Mouse (Mus musculus) left cerebral cortex, postnatal 14 days (tissue): Measurements from ENCODE around the gene Agbl4. TPM values are rescaled to one million over a fixed set of nuclear protein-coding genes. Genes with fewer than 3 reads are reported as not detected.

Experiments
- DNase-seq, 2 experiments: peaks; one replicate each; pipeline ENCODE4 v3.0.0; 2021 to 2022; ENCODE audit warnings: low spot score in 2 of 2, mixed read lengths in 1 of 2
- intact Hi-C: fragments of 180-260 bp; cut with DNase I; formaldehyde crosslinking; loops from one replicate; pipeline ENCODE4 v1.15.1; 2025
- total RNA-seq, 2 experiments: library from RNA; stranded (reverse); gene quantifications; 2 replicates each; pipeline ENCODE4 v1.2.3; 2021

Gene Agbl4
- total RNA-seq, 2 experiments from 2014 or later: 15.3 to 17.9 TPM

DNA sequence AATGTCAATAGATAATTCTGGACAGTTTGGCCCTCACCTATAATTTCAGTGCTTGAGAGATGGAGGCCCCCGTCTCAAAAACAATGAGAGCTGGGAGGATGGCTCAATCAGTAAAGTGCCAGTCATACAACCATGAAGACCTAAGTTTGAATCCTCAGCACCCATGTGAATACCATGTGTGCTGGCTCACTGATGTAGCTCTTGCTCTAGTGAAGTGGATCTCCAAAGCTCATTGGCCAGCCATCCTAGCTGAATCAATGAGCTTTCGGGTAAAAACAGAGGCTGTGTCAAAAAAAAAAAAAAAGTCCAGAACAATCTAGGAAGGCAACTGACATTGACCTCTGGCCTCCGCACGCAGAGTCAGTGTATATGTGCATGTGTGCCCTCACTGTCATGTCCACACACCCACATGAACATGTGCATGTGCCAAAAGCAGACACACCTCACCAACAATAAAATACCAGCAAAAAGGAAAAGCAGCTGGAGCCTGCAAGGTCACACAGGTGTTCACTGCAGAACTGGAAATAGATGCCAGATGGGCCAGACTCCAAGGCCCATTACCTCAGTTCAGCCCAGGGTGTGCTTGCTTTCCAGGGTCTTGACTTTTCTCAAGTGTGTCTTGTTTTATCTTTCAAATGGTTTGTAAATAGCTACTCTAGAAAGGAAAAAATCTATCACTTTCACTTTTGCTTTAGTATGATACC, 1192.2 kb downstream of the Agbl4 start:
- no peak for DNase-seq
- intact Hi-C loops: no loop called here

DNA sequence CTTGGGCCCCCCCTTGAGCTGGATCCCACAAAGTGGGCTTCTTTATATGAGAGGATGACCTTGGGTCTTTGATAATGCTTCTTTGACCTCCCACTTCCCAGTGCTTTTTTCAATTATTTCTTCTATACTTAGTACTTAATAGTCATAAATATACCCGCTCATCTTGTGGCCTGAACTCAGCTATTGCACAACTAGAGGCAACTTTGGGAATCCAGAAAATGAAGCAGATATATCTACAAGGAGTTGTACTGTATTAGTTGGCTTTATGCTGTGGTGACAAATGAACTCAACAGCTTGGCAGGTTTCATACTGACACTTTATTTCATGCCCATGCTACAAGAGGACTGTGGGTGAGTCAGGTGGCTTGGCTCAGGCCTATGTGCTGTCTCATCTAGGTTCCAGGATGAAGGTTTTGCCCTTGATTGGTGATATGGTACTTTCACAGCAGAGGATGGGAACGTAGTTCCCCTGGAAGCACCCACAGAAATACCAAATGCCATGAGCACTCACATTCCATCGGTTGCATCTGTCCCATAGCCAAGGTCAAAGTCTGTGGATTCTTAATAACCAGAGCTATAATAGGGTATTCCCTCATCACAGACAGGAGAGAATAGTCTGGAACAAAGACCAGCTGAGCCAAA, 1197.3 kb downstream of the Agbl4 start:
- intact Hi-C loops: no loop called here
- DNase-seq: no peak

DNA sequence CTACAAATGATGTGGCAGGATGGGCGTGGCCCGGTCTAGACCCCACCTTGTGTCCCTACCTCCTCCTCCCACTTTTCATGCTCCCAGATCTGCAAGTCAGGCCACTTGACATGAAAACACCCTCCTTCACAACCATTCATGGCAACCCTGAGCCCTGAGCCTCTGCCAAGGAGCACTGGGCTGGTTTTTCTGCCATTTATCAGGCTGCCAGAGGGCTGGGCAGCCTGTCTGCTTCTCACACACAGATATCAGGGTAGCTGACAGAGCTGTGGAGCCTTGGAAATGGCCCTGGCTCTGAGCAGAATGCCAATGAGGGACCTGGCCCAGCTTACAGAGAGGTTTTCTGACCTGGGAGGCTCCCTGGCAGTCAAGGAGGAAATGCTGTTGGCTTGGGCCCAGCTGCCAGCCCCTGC, 1199.8 kb downstream of the Agbl4 start:
- DNase-seq: peak; percentile 33 to 50
- intact Hi-C loops: no loop called here

DNA sequence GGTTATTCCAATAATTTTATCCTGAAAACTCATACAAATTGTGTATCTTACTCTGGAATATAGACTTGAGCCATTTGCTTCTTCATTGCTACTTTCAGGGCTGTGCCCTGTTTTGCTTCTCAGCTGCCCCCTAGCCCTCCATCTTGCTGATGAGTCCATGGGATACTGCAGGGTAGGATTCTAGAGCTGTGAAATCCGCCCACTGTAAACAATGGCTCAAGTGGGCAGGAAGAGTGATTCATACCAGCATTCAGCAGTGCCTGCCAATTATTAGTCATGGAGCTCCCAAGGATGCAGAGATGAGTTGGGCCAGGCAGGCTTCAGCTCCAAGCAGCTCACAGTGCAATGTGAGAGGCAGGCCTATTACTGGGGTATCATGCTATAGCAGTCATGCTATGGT, 1200.5 kb downstream of the Agbl4 start:
- peak in 1 of 2 experiments; percentile 26 for DNase-seq
- intact Hi-C loops: no loop called here

DNA sequence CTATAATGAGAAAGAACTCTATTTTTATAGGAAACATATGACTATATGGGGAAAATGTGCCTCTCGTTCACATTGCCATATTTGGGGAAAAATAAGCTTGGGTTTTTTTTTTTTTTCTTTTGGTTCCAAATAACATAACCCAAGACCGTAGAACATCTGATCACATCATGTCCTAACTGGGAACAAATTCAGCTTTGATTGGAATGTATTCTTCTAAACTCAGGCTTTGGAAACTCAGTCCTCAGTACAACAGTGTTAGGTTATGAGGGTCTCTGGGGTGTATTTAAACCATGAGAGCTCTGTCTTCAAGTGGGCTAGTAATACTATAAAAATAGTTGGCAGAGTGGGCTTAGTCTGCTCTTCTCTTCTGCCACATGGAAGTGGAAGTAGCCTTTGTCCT, 1205.7 kb downstream of the Agbl4 start:
- no peak for DNase-seq
- intact Hi-C loops: no loop called here

DNA sequence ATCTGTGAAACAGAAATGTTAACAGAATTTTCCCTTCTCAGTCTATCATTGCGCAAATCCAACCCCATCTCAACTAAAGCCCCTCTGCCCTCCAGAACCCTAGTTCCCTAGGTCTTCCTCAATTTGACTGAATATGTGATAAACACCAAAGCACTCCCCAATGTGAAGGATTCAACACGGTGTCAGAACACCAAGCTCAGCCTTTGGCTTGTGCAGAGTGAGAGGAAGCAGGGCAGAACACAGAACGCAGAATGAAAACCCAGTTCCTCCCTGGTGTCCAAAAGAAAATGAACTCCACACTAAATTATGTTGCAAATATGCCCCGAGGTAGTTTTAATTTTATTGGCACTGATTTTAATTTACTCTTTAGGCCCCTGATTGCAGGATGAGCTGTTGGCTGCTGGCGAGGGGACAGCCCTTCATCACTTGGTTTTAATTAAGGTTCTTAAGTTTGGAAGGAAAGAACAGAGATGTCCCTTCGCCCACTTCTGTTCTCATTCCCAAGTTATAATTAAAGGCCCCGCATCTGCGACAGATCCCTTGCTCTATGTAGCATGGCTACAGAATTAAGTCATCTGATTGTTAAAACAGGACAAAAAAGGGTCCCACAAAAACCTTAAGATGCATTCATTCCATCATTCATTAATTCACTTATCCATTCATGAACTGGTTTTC, 1210.5 kb downstream of the Agbl4 start:
- DNase-seq: peak in 1 of 2 experiments; percentile 33
- intact Hi-C loops: no loop called here

DNA sequence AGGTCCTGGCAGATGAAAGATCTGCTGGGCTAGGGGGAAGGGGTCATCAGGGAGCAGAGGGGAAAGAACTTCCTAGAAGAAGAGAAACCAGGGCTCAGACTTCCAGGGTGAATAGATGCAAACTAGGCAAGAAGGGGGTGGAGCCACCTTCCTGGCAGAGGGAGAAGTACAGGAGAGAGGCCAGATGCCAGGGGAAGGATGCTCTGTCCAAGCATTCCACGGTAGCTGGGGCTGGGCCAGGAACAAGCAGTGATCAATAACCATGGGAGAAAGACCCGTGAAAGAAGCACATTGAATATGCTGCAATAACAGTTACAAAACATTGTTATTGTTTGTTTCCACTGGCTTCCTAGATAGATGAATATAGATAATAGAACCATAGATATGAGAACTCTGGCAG, 1224.4 kb downstream of the Agbl4 start:
- intact Hi-C loops: loop anchor here (10.0 kb wide), 1 partner anchor 1587 kb away; no protein-coding TSS in a partner anchor
- no peak for DNase-seq

DNA sequence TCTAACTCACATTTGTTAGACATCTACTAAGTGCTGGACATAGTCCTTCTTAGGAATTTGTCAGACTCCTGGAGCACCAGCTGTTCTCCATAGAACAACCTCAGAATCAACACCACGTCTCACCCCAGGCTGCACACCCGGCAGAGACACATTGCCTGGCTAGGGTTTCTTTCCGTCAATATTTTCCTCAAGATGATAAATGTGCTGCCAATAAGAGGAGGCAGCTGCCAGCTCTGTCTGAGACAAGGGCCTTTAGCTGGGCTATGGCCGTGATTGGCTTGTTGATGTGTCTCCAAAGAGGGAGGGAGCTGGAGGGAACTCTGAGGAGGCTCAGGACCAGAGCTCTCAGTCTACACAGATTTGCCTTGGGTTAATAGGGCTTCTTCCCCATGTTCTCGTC, 1227.5 kb downstream of the Agbl4 start:
- intact Hi-C loops: loop anchor here (5.0 to 10.0 kb wide), 2 partner anchors 298 to 1590 kb away; no protein-coding TSS in a partner anchor
- no peak for DNase-seq

DNA sequence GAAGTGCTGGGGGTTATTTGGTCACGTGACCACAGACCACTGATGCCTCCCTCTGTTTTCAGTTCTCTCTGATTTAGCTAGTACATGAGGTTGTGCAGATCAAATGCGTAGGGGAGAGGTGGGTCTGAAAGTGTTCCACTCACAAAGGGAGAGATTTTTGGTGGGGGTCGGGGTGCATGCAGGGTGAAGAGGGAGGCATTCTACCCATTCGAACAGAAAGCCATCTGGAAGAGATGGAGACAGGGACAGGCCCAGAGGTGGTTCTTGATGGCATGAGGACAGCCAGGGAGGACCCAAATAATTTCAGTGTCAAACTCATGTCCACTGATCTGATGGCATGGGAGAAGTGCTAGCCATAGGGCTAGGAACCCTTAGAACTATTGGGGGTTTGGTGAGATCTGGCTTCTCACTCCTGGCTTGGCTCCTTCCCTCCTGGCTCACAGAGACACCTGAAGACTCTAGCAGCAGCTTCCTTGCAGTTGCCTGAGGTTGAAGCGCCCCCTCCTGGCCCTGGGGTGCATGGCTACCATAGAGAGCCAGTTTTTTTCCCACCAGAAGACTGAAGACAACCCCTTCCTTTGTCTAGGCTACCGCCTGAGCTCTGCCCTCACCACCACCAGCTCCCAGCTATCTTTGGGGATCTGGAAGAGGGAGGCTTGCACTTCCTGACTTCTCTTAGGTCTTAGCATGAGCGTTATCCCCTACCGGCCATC, 1228.8 kb downstream of the Agbl4 start:
- peak; percentile 89 to 90 for DNase-seq
- intact Hi-C loops: loop anchor here (2.0 to 10.0 kb wide), 3 partner anchors 129 to 1591 kb away; no protein-coding TSS in a partner anchor

DNA sequence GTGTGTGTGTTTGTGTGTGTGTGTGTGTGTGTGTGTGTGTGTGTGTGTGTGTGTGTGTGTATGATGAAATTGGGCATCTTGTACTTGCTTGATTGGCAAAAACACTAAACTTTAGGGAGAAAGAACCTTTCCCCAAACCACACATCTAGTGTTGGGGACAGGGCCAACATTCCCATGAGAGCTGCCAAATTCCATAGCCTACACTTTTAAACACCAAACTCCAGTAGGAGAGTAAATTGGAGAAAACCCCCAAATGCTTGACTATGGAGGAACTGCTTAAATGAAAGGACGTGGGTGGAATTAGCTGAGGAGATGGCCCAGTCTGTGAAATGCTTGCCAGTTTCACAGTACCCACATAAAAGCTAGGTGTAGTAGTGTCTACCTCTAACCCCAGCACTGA, 1235.2 kb downstream of the Agbl4 start:
- DNase-seq: no peak
- intact Hi-C loops: no loop called here

DNA sequence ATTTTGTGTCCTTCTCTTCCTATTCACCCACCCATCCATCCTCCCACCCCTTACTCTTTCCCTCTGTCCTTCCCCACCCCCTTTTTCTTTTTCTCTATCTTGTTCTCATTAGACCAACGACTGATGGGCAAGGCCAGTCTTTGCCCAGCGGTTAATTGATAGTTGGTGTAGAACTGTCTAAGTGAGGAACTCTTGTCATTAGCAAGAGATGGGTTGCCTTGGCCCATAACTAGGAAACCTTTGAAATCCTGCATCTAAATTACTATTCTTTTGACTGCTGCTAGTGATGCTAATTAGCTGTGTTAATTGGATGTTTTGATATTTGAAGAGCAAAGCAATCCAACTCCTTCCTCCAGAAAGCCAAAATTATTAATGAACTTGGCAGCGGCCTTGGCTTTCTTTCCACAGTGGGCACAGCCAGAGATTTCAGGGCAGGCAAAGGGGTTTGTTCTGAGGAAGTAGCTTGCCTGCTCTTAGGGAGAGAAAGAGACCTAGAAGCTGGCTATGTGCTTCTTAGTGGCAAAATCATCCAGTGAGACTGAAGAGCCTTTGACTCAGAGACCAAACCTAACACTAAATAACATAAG, 1238.2 kb downstream of the Agbl4 start:
- intact Hi-C loops: no loop called here
- DNase-seq: peak; percentile 16 to 20

DNA sequence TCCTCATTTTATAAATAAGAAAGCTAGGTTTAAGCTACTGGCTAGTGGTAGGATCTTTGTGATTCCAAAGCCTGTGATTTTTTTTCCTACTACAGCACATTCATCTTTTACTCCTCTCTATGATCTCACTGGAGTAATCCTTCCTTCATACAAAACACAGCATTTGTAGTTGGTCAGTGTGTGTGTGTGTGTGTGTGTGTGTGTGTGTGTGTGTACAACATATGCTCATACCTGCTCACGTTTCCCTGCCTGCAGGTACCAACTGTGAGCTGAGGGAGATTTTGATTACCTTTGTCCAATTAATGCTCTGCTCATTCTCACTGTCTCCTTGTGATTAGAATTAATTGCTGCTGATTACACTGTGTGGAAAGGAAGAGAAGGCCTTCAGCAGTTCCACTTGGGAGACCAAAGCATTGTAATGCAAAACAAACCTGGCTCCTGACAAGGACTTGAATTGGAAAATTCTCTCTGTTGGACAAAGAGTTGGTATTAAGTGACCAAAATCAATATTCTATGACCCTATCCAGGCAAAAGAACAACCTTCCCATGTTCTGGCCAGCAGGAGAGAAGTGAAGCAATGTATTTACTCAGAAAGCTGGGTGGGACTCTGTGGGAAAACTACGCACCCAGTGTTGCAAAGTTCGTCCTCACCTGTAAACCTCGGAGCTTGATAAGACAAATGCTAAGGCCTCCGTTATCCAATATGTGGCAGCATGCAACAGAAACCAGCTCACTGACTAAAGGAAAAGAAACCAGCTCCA, 1241.7 kb downstream of the Agbl4 start:
- intact Hi-C loops: no loop called here
- no peak for DNase-seq

DNA sequence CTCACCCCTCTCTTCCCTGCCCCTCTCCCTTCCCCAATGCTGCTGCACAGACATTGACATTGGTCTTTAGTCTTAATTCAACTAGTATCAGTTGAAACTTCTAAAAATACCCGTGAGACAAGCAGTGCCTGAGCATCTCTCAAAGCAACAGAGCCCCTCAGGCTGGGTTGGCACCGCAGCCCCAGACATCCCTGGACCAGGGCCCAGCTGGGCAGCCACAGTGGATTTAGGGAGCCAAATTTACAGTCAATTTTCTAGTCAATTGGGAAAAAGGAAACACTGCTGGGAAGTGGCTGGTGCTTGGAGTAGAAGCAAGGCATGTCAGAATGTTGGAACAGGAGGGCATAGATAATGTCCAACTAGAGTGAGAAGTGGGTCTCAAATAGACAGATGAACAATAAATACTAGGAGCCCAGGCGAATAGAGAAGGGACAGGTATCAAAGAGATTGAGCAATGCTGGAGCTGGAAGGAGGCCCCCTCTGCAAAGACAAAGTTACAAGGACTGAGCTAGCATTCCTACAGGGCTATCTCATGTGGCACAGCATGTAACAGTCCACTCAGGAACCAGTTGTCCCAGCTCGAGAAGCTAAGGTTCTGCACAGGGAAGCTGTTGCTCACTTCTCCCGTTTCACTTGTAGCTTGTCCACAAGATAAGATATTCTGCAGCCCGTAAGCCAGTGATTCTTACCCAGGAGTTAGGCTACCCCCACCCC, 1247.8 kb downstream of the Agbl4 start:
- intact Hi-C loops: no loop called here

DNA sequence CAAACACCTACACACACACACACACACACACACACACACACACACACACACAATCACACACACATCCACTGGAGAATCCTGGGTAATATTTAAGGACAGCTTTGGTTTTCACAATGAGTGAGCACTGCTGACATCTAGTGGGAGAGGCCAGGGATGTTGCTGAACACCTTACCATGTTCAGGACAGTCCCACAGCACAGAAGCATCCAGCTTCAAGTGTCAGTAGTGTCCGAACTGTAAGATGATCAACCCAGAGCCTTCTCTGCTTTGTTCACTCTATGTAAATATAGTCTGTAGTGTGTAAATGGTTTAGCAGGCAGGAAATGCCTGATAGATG, 1248.3 kb downstream of the Agbl4 start:
- peak; percentile 39 to 49 for DNase-seq

More for the DNA sequence above, 1247.8 kb downstream of the Agbl4 start:
- peak in 1 of 2 experiments; percentile 21 for DNase-seq

DNA sequence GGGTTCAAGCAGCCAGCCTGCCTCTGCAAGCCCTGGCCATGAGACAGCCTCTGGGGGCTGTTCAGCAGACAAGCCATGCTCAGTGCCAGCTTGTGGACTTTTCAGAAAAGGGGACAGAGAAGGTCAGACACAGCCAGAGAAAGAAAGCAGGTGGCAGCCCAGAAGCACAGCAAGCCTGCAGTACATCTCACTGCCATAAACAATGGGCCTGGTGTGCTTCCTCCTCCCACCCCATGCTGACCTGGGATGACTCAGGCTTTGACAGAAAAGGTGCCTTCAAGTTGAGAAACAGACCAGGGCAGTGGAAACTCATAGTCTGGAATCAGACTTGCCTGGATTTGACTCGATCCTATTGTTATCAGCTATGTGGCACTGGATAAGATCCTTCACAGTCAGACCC, 1256.0 kb downstream of the Agbl4 start:
- intact Hi-C loops: no loop called here
- no peak for DNase-seq

More for the DNA sequence above, 1248.3 kb downstream of the Agbl4 start:
- intact Hi-C loops: no loop called here

DNA sequence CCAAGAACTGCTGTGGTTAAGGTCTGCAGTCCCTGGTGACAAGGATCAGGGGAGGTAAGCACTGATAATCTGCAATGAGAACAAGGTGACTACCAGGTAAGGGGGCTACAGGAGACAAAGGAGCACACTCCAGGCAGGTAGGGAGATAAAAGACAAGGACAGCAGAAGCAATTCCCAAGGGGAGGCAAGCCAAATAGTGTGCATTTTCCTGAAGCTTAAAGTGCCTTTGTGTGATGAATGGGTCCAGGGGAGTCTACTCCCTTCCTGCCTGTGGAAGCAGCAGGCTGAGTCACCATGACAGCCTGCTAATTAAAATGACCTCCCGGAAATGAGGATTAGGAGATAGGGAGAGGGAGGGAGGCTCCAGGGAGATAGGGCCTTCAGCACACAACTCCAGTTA, 1266.3 kb downstream of the Agbl4 start:
- intact Hi-C loops: no loop called here
- DNase-seq: no peak

DNA sequence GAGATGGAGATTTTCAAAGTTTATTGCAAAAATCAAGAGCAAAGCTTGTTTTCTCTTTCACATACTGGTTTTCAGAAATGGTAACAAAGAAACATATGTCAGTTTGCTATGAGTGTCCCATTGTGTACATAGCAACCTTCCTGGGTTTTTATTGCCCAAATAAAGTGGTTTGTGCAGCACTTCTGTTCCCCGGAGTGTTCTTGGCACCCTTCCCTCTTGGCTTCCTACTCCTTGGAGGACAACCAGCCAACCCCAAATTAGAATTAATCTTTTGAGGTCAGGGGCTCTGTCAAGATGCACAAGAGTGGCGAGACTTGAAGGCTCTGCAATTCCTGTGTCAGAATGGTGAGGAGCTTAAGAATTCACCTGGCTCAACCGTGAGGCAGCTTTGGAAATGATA, 1266.7 kb downstream of the Agbl4 start:
- intact Hi-C loops: no loop called here
- peak; percentile 18 to 24 for DNase-seq

DNA sequence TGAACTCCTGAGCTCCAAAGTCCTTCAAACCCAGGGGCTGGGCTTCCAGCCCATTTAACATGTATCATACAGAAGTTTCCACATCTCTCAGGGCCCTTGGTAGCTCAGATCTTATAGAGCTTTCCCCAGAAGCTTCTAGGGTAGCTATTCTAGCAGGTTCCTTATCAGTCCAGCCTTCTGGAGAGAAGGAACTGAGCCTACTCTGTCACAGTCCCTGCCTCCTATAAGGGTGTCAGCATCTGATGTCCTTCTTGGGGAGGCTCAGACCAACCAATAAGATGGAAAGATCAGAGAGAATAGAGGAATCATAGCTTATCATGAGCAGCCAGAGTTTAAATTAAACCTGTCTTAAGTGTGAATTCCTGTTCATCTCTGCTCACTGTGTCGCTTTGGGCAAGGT, 1269.3 kb downstream of the Agbl4 start:
- no peak for DNase-seq
- intact Hi-C loops: no loop called here
